Mouse (Mus musculus): ENCODE data around the gene Camkmt. TPM values are rescaled to one million over a fixed set of nuclear protein-coding genes. Genes with fewer than 3 reads are reported as not detected.

Camkmt gene
- polyA plus RNA-seq, 1 experiment from 2014 or later = 8.2 TPM

DNA sequence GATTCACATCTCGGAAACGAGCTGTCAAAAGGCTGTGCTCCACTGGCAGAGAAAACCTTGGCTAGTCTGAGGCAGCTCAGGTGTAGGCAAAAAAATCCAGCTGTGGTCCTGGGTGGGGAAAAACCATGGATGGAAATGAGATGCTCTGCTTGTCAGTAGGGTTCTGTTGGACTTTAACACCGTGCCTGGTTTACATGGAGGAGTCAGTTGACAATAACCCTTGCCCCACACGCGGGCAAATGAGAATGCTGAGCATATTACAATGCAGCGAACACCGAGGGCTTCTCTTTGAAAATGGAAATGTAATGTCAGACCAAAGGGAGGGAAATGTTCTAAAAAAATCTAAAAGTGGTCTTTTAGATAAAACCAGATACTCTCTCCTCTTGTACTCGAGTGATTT is 60.9 kb downstream of the Camkmt start:
- Histone ChIP-seq H3K9ac (ENCODE audit: low read length) (no peak overlapping the region), H3K4me3 (ENCODE audit: control insufficient read depth in 1 of 2, insufficient read depth in 1 of 2, low read depth in 1 of 2, low read length in 2 of 2) (no peak overlapping the region), H3K27me3 (ENCODE audit: control insufficient read depth, insufficient read depth, low read length) (no peaks in the 10 kb centered on the region), H3K4me1 (ENCODE audit: control insufficient read depth in 2 of 2, insufficient read depth in 2 of 2, low read length in 2 of 2) (peaks cover 2 to 4% of the 10 kb centered on the region in 2 experiments; a peak in 2 of 4 replicates), H3K9me3 (ENCODE audit: control insufficient read depth, low read length) (no peaks in the 10 kb centered on the region), H3K4me2 (ENCODE audit: low read length) (no peak overlapping the region), H3K27ac (replicated peaks in 1 of 2; ENCODE audit: control insufficient read depth in 1 of 2, insufficient read depth in 1 of 2, low read depth in 2 of 2, low read length in 2 of 2) (no peak overlapping the region), H3K36me3 (ENCODE audit: control insufficient read depth, insufficient read depth, low read length) (no peaks in the 10 kb centered on the region)
- ATAC-seq (ENCODE audit: insufficient number of reproducible peaks, insufficient read depth, low FRiP score, low read depth) = no peak
- 40% methylated on average over 8 of the region's 8 CpGs for WGBS

DNA sequence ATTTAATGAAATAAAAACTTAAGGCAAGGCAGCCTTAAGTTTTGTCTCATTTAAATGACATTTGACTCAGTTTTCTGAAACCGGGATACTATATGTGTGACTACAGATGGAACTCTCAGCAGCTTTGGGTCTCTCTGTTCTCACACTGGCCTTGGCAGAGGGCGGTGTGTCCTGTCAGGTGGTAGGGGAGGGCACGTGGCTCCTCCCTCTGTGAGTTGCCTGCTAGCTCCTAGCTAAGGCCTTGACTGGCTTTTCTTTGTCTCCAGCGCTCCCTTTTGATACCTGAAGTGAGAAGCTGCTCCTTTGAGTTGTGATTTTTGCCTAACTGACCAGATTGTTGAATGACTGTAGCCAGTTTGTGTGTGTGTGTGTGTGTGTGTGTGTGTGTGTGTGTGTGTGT is 67.8 kb downstream of the Camkmt start:
- ATAC-seq (ENCODE audit: insufficient number of reproducible peaks, insufficient read depth, low FRiP score, low read depth) = no peak
- Histone ChIP-seq H3K4me2 (ENCODE audit: low read length) (no peak overlapping the region), H3K27ac (replicated peaks in 1 of 2; ENCODE audit: control insufficient read depth in 1 of 2, insufficient read depth in 1 of 2, low read depth in 2 of 2, low read length in 2 of 2) (no peak overlapping the region), H3K27me3 (ENCODE audit: control insufficient read depth, insufficient read depth, low read length) (no peaks in the 10 kb centered on the region), H3K9ac (ENCODE audit: low read length) (no peak overlapping the region), H3K9me3 (ENCODE audit: control insufficient read depth, low read length) (no peaks in the 10 kb centered on the region), H3K4me3 (ENCODE audit: control insufficient read depth in 1 of 2, insufficient read depth in 1 of 2, low read depth in 1 of 2, low read length in 2 of 2) (no peak overlapping the region), H3K4me1 (ENCODE audit: control insufficient read depth in 2 of 2, insufficient read depth in 2 of 2, low read length in 2 of 2) (no peaks in the 10 kb centered on the region; a peak in 1 of 4 replicates), H3K36me3 (ENCODE audit: control insufficient read depth, insufficient read depth, low read length) (no peaks in the 10 kb centered on the region)
- 75% methylated on average over 4 of the region's 4 CpGs for WGBS

DNA sequence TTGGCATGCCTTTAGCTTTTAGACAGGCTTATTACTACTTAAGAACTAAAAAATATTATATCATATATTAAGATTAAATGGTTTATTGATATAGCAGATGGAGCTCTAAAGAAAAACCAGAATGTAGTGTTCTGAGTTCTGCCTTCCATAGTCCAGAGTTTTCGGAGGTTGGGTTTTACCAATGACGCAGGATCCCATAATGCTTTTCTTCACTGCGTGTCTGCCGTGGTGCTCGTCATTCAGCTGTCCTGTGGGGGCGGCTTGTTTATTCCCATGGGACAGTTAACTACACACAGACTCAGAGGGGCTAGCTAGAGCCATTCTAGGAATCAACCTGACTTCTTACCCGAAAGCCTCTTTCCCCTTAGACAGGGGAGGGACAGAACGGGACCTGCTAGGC is 69.2 kb downstream of the Camkmt start:
- H3K36me3 ChIP-seq (ENCODE audit: control insufficient read depth, insufficient read depth, low read length) = no peaks in the 10 kb centered on the region
- no peak overlapping the region for H3K27ac ChIP-seq (replicated peaks in 1 of 2; ENCODE audit: control insufficient read depth in 1 of 2, insufficient read depth in 1 of 2, low read depth in 2 of 2, low read length in 2 of 2)
- no peaks in the 10 kb centered on the region for H3K9me3 ChIP-seq (ENCODE audit: control insufficient read depth, low read length)
- no peak overlapping the region for H3K4me2 ChIP-seq (ENCODE audit: low read length)
- ATAC-seq (ENCODE audit: insufficient number of reproducible peaks, insufficient read depth, low FRiP score, low read depth) = no peak
- H3K27me3 ChIP-seq (ENCODE audit: control insufficient read depth, insufficient read depth, low read length) = no peaks in the 10 kb centered on the region
- H3K4me3 ChIP-seq (ENCODE audit: control insufficient read depth in 1 of 2, insufficient read depth in 1 of 2, low read depth in 1 of 2, low read length in 2 of 2) = no peak overlapping the region
- H3K9ac ChIP-seq (ENCODE audit: low read length) = no peak overlapping the region
- WGBS = 88% methylated on average over 8 of the region's 8 CpGs
- H3K4me1 ChIP-seq (ENCODE audit: control insufficient read depth in 2 of 2, insufficient read depth in 2 of 2, low read length in 2 of 2) = no peaks in the 10 kb centered on the region; a peak in 1 of 4 replicates

DNA sequence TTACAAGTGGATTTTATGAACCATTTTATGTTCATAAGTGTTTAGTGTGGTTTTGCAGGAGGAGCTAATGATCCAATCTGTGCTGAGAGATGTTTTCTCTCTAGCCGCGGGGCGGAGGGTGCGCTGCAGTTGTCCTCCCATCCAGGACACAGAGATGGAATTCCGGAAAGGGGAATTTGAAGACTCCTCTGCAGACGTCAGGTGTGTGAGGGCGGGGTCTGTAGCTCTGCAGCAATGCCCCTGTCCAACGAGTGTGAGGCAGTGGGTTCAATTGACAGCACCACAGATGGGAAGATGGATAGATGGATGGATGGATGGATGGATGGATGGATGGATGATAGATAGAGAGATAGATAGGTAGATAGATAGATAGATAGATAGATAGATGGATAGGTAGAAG is 70.4 kb downstream of the Camkmt start:
- 91% methylated on average over 8 of the region's 8 CpGs for WGBS
- Histone ChIP-seq H3K27ac (replicated peaks in 1 of 2; ENCODE audit: control insufficient read depth in 1 of 2, insufficient read depth in 1 of 2, low read depth in 2 of 2, low read length in 2 of 2) (no peak overlapping the region), H3K4me2 (ENCODE audit: low read length) (no peak overlapping the region), H3K9me3 (ENCODE audit: control insufficient read depth, low read length) (no peaks in the 10 kb centered on the region), H3K9ac (ENCODE audit: low read length) (no peak overlapping the region), H3K36me3 (ENCODE audit: control insufficient read depth, insufficient read depth, low read length) (no peaks in the 10 kb centered on the region), H3K4me3 (ENCODE audit: control insufficient read depth in 1 of 2, insufficient read depth in 1 of 2, low read depth in 1 of 2, low read length in 2 of 2) (no peak overlapping the region), H3K27me3 (ENCODE audit: control insufficient read depth, insufficient read depth, low read length) (no peaks in the 10 kb centered on the region), H3K4me1 (ENCODE audit: control insufficient read depth in 2 of 2, insufficient read depth in 2 of 2, low read length in 2 of 2) (no peaks in the 10 kb centered on the region; a peak in 1 of 4 replicates)
- ATAC-seq (ENCODE audit: insufficient number of reproducible peaks, insufficient read depth, low FRiP score, low read depth) = no peak

DNA sequence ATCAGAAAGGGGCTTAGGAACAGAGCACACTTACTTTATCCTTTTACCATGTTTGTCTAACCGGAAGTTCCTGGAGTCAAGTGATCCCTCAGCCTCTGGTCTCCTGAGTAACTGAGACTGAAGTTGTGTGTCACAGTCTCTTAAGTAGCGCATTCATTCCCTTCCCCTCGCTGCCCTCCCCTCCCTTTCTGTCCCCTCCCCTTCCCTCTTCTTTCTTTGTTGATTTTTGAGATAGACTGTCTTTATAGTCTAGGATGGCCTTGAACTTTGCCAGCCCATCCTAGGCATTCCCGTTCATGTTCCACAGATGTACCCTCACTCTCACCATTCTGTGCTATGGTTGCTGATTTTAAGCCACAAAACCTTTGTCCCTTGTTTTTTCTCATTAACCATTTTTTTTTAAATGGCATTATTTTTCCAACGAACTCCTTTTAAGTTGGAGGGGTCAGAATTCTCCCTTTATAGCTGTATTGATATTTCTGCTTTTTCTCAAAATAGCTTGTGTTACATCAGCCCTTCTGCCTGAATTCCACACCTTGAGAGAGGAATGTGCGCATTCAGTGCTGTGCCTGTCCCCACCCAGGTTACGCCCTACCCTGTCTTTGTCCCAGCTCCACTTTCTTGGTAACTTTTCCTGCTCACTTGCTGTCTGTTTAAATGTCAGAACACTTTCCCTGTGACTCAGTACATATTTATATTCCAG is 72.4 kb downstream of the Camkmt start:
- no peak for ATAC-seq (ENCODE audit: insufficient number of reproducible peaks, insufficient read depth, low FRiP score, low read depth)
- Histone ChIP-seq H3K4me2 (ENCODE audit: low read length) (no peak overlapping the region), H3K27me3 (ENCODE audit: control insufficient read depth, insufficient read depth, low read length) (no peaks in the 10 kb centered on the region), H3K4me1 (ENCODE audit: control insufficient read depth in 2 of 2, insufficient read depth in 2 of 2, low read length in 2 of 2) (no peaks in the 10 kb centered on the region), H3K27ac (replicated peaks in 1 of 2; ENCODE audit: control insufficient read depth in 1 of 2, insufficient read depth in 1 of 2, low read depth in 2 of 2, low read length in 2 of 2) (no peak overlapping the region), H3K9ac (ENCODE audit: low read length) (no peak overlapping the region), H3K9me3 (ENCODE audit: control insufficient read depth, low read length) (no peaks in the 10 kb centered on the region), H3K36me3 (ENCODE audit: control insufficient read depth, insufficient read depth, low read length) (no peaks in the 10 kb centered on the region), H3K4me3 (ENCODE audit: control insufficient read depth in 1 of 2, insufficient read depth in 1 of 2, low read depth in 1 of 2, low read length in 2 of 2) (no peak overlapping the region)
- WGBS = 77% methylated on average over 7 of the region's 7 CpGs

DNA sequence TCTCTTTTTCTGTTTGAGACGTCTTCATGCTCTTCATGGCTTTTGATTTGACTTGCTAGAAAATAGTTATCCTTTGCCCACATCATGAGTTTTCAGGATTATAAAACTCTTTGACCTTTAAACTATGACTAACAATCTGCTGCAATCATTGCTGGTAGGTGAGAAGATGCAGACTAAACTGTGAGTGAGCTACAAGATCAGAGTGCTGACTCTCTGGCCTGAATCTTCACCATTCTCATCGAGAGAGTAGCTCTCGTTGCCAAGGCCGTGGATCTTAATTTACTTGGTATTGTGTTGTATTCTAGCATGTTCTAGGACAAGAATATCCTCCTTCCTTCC is 72.9 kb downstream of the Camkmt start:
- WGBS = 82% methylated on average over 4 of the region's 4 CpGs
- ATAC-seq (ENCODE audit: insufficient number of reproducible peaks, insufficient read depth, low FRiP score, low read depth) = no peak

DNA sequence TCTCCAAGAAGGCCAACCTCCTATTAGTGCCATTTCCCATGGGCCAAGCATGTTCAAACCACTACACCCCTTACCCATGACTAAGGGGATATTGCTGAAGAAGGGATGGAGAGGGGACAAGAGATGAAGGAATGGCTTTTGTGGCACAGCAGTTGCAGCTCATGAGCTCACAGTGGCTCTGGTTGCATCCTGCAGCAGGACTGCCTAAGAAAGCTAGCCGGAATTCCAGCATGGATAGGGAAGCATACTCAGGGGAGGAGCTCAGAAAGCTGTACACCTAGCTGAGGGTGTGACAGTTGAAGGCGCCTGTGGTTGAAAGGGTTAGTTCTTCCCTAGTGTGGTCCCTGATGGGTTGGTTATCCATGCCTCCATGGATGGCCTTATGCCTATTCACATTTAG is 78.4 kb downstream of the Camkmt start:
- ATAC-seq (ENCODE audit: insufficient number of reproducible peaks, insufficient read depth, low FRiP score, low read depth) = no peak
- no peaks in the 10 kb centered on the region for H3K9me3 ChIP-seq (ENCODE audit: control insufficient read depth, low read length)
- no peaks in the 10 kb centered on the region for H3K36me3 ChIP-seq (ENCODE audit: control insufficient read depth, insufficient read depth, low read length)
- no peak overlapping the region for H3K27ac ChIP-seq (replicated peaks in 1 of 2; ENCODE audit: control insufficient read depth in 1 of 2, insufficient read depth in 1 of 2, low read depth in 2 of 2, low read length in 2 of 2)
- H3K4me3 ChIP-seq (ENCODE audit: control insufficient read depth in 1 of 2, insufficient read depth in 1 of 2, low read depth in 1 of 2, low read length in 2 of 2) = no peak overlapping the region
- no peak overlapping the region for H3K9ac ChIP-seq (ENCODE audit: low read length)
- H3K4me2 ChIP-seq (ENCODE audit: low read length) = no peak overlapping the region
- 89% methylated on average over 2 of the region's 2 CpGs for WGBS
- H3K27me3 ChIP-seq (ENCODE audit: control insufficient read depth, insufficient read depth, low read length) = no peaks in the 10 kb centered on the region
- H3K4me1 ChIP-seq (ENCODE audit: control insufficient read depth in 2 of 2, insufficient read depth in 2 of 2, low read length in 2 of 2) = peaks cover 2% of the 10 kb centered on the region in 2 experiments; a peak in 2 of 4 replicates

More for the DNA sequence above, 72.9 kb downstream of the Camkmt start:
- Histone ChIP-seq H3K4me3 (ENCODE audit: control insufficient read depth in 1 of 2, insufficient read depth in 1 of 2, low read depth in 1 of 2, low read length in 2 of 2) (no peak overlapping the region), H3K4me2 (ENCODE audit: low read length) (no peak overlapping the region), H3K27me3 (ENCODE audit: control insufficient read depth, insufficient read depth, low read length) (no peaks in the 10 kb centered on the region), H3K9me3 (ENCODE audit: control insufficient read depth, low read length) (no peaks in the 10 kb centered on the region), H3K36me3 (ENCODE audit: control insufficient read depth, insufficient read depth, low read length) (no peaks in the 10 kb centered on the region), H3K27ac (replicated peaks in 1 of 2; ENCODE audit: control insufficient read depth in 1 of 2, insufficient read depth in 1 of 2, low read depth in 2 of 2, low read length in 2 of 2) (no peak overlapping the region), H3K4me1 (ENCODE audit: control insufficient read depth in 2 of 2, insufficient read depth in 2 of 2, low read length in 2 of 2) (no peaks in the 10 kb centered on the region), H3K9ac (ENCODE audit: low read length) (no peak overlapping the region)

All from heart, embryonic 14.5 days (tissue).